Mouse (Mus musculus): ENCODE measurements around the gene Tnni1.

GRCm38 (mm10) chr1:135820071-135820470, 40.8 kb downstream of the Tnni1 start:
- TF ChIP-seq CTCF (IDR thresholded peaks at IDR 0.05; ENCODE audit: borderline replicate concordance, control insufficient read depth, extremely low read depth, insufficient read depth, low read length, poor library complexity) (no peak), POLR2A (IDR thresholded peaks at IDR 0.05; ENCODE audit: control insufficient read depth, extremely low read depth, insufficient read depth, low read length, poor library complexity) (no peak)

Data from thymus, adult 2 months (tissue).